Mouse (Mus musculus) heart, embryonic 13.5 days (tissue): ENCODE data around the gene Olfr821. TPM values are rescaled to one million over a fixed set of nuclear protein-coding genes. Genes with fewer than 3 reads are reported as not detected.
"Not testable (repeated sequence)": the region's sequence is repeated elsewhere in the genome, so short reads cannot be mapped to it uniquely, and the experiment has no call there.

Experiments
- ATAC-seq: fragments of 200-750 bp; cut with Nextera tagmentation; 2 replicates; pipeline ENCODE4 v1.8.0; 2017; ENCODE audit warnings: moderate TSS enrichment; ENCODE audit not compliant: insufficient number of reproducible peaks, low FRiP score, low TSS enrichment; ENCODE audit errors: extremely low read depth
- H3K27ac ChIP-seq: fragments of 300-500 bp; sonication (generic); replicated peaks from 2 replicates; pipeline ENCODE4 v1.5.1; 2015; ENCODE audit warnings: moderate library complexity, mild to moderate bottlenecking, inconsistent platforms
- H3K27me3 ChIP-seq: fragments of 300-500 bp; sonication (generic); replicated peaks from 2 replicates; pipeline ENCODE4 v1.6.1; 2015; ENCODE audit warnings: mild to moderate bottlenecking, inconsistent platforms
- H3K36me3 ChIP-seq: fragments of 300-500 bp; sonication (generic); 2 replicates; pipeline ENCODE4 v1.6.1; 2015; ENCODE audit warnings: mild to moderate bottlenecking, inconsistent platforms
- H3K4me1 ChIP-seq: fragments of 300-500 bp; sonication (generic); 2 replicates; pipeline ENCODE4 v1.6.1; 2015; ENCODE audit warnings: inconsistent platforms
- H3K4me2 ChIP-seq: fragments of 300-500 bp; sonication (generic); 2 replicates; pipeline ENCODE4 v1.6.1; 2015; ENCODE audit warnings: inconsistent platforms, mild to moderate bottlenecking, moderate library complexity
- H3K4me3 ChIP-seq: fragments of 300-500 bp; sonication (generic); 2 replicates; pipeline ENCODE4 v1.5.1; 2015; ENCODE audit warnings: moderate library complexity, mild to moderate bottlenecking, inconsistent platforms
- H3K9ac ChIP-seq: fragments of 300-500 bp; sonication (generic); 2 replicates; pipeline ENCODE4 v1.6.1; 2015; ENCODE audit warnings: inconsistent platforms, mild to moderate bottlenecking, moderate library complexity
- H3K9me3 ChIP-seq: fragments of 300-500 bp; sonication (generic); 2 replicates; pipeline ENCODE4 v1.6.1; 2016; ENCODE audit warnings: inconsistent platforms
- WGBS: fragments of 180-500 bp; shearing (Covaris S2); methylation state at CpG from one replicate; pipeline ENCODE4 v1.1.7; 2015; ENCODE audit warnings: mixed read lengths; 5-methylcytosine and 5-hydroxymethylcytosine counted together
- polyA plus RNA-seq: library from polyadenylated mRNA; unstranded; fragments of >200 nt; fragmentation: Nextera tagmentation; extraction: Ambion mirVana; gene quantifications from 2 replicates; pipeline ENCODE4 v1.2.1, GENCODE M21; 2015

Gene Olfr821
- not detected in 2 replicates for polyA plus RNA-seq

GRCm38 (mm10) chr10:130030048-130030447 lies at the start of gene Olfr821:
Gene Olfr821 (plus strand): TSS chr10:130030348.
- no peak for ATAC-seq

GRCm38 (mm10) chr10:129981867-129982266 lies 48.3 kb upstream of the Olfr821 start:
- no CpG with 5 or more reads among the region's 3 CpGs for WGBS
- not testable (repeated sequence) for H3K9ac ChIP-seq, H3K27ac ChIP-seq, H3K4me2 ChIP-seq, H3K4me3 ChIP-seq, H3K4me1 ChIP-seq, H3K27me3 ChIP-seq, H3K9me3 ChIP-seq, H3K36me3 ChIP-seq, ATAC-seq

More at GRCm38 (mm10) chr10:130030048-130030447, at the start of gene Olfr821:
- Histone ChIP-seq H3K36me3 (no peaks in the 10 kb centered on the region), H3K27ac (no peak within 1 kb of the TSS), H3K4me3 (no peak within 1 kb of the TSS), H3K9ac (no peak within 1 kb of the TSS), H3K4me2 (no peak within 1 kb of the TSS), H3K4me1 (no peaks in the 10 kb centered on the region), H3K27me3 (no peaks in the 10 kb centered on the region), H3K9me3 (no peaks in the 10 kb centered on the region)

- WGBS: no CpG with 5 or more reads among the region's 1 CpGs
- H3K36me3 ChIP-seq, H3K27ac ChIP-seq, H3K9ac ChIP-seq, H3K4me2 ChIP-seq, H3K9me3 ChIP-seq, H3K4me1 ChIP-seq, H3K27me3 ChIP-seq, ATAC-seq, H3K4me3 ChIP-seq: not testable (repeated sequence)
These were observed 45.2 kb upstream of the Olfr821 start, which contains the start of gene Gm10310 for GRCm38 (mm10) chr10:129984962-129985361. Gene Gm10310 (minus strand): TSS chr10:129985062.

- not testable (repeated sequence) for H3K27me3 ChIP-seq, ATAC-seq, H3K9me3 ChIP-seq, H3K9ac ChIP-seq, H3K4me2 ChIP-seq, H3K27ac ChIP-seq, H3K4me1 ChIP-seq, H3K4me3 ChIP-seq, H3K36me3 ChIP-seq
- WGBS: 72% methylated on average over 4 of the region's 4 CpGs
These were observed 26.0 kb upstream of the Olfr821 start for GRCm38 (mm10) chr10:130004104-130004503.

GRCm38 (mm10) chr10:130005366-130005765 lies 24.8 kb upstream of the Olfr821 start:
- WGBS: 70% methylated on average over 4 of the region's 4 CpGs
- not testable (repeated sequence) for H3K4me2 ChIP-seq, ATAC-seq, H3K27ac ChIP-seq, H3K36me3 ChIP-seq, H3K9me3 ChIP-seq, H3K27me3 ChIP-seq, H3K4me3 ChIP-seq, H3K9ac ChIP-seq, H3K4me1 ChIP-seq

- Histone ChIP-seq H3K4me1 (no peaks in the 10 kb centered on the region), H3K36me3 (no peaks in the 10 kb centered on the region), H3K9ac (no peak within 1 kb of the TSS), H3K4me3 (no peak within 1 kb of the TSS), H3K27me3 (no peaks in the 10 kb centered on the region), H3K4me2 (no peak within 1 kb of the TSS), H3K27ac (no peak within 1 kb of the TSS), H3K9me3 (no peaks in the 10 kb centered on the region)
- no peak for ATAC-seq
These were observed 17.8 kb upstream of the Olfr821 start, which contains the start of gene Olfr820 for GRCm38 (mm10) chr10:130012321-130012720. Gene Olfr820 (plus strand): TSS chr10:130012621.

- H3K36me3 ChIP-seq: no peaks in the 10 kb centered on the region
- H3K9me3 ChIP-seq: no peaks in the 10 kb centered on the region
- no peak overlapping the region for H3K4me3 ChIP-seq
- WGBS: 67% methylated on average over 6 of the region's 6 CpGs
- no peak overlapping the region for H3K4me2 ChIP-seq
- H3K27ac ChIP-seq: no peak overlapping the region
- no peaks in the 10 kb centered on the region for H3K27me3 ChIP-seq
- ATAC-seq: no peak
- no peak overlapping the region for H3K9ac ChIP-seq
- no peaks in the 10 kb centered on the region for H3K4me1 ChIP-seq
These were observed 6.9 kb downstream of the Olfr821 start for GRCm38 (mm10) chr10:130037096-130037495.

GRCm38 (mm10) chr10:130070910-130071309 lies 40.8 kb downstream of the Olfr821 start, which contains the start of gene Olfr822:
Gene Olfr822 (plus strand): TSS chr10:130071210.
- H3K9me3 ChIP-seq: no peaks in the 10 kb centered on the region; the same call in 1 of the 2 replicates
- H3K4me1 ChIP-seq: no peaks in the 10 kb centered on the region
- no peak within 1 kb of the TSS for H3K9ac ChIP-seq
- ATAC-seq: no peak
- no peak within 1 kb of the TSS for H3K4me2 ChIP-seq
- no peaks in the 10 kb centered on the region for H3K27me3 ChIP-seq
- no peak within 1 kb of the TSS for H3K27ac ChIP-seq
- no peaks in the 10 kb centered on the region for H3K36me3 ChIP-seq
- no peak within 1 kb of the TSS for H3K4me3 ChIP-seq

Other genes starting within 250 kb of the Olfr821 start
- gene Olfr810, start 235.4 kb upstream of the Olfr821 start, polyA plus RNA-seq: not detected in 2 replicates
- not detected in 2 replicates for gene Olfr811, start 226.0 kb upstream of the Olfr821 start, polyA plus RNA-seq
- gene Olfr812, start 184.3 kb upstream of the Olfr821 start, polyA plus RNA-seq: not detected in 2 replicates
- gene Olfr813, start 175.0 kb upstream of the Olfr821 start, polyA plus RNA-seq: not detected in 2 replicates
- gene Olfr814, start 150.5 kb upstream of the Olfr821 start, polyA plus RNA-seq: not detected in 2 replicates
- not detected in 2 replicates for gene Olfr815, start 124.5 kb upstream of the Olfr821 start, polyA plus RNA-seq
- gene Olfr816, start 114.8 kb upstream of the Olfr821 start, polyA plus RNA-seq: not detected in 2 replicates
- gene Olfr818, start 81.2 kb upstream of the Olfr821 start, polyA plus RNA-seq: not detected in 2 replicates
- not detected in 2 replicates for gene Olfr819, start 63.1 kb upstream of the Olfr821 start, polyA plus RNA-seq
- gene Olfr247, start 54.2 kb upstream of the Olfr821 start, polyA plus RNA-seq: not detected in 2 replicates
- gene Gm10310, start 45.3 kb upstream of the Olfr821 start, polyA plus RNA-seq: not detected in 2 replicates
- gene Olfr820, start 17.7 kb upstream of the Olfr821 start, polyA plus RNA-seq: not detected in 2 replicates
- gene Olfr822, start 40.9 kb downstream of the Olfr821 start, polyA plus RNA-seq: not detected in 2 replicates
- gene Olfr823, start 85.0 kb downstream of the Olfr821 start, polyA plus RNA-seq: not detected in 2 replicates
- gene Olfr824, start 99.7 kb downstream of the Olfr821 start, polyA plus RNA-seq: not detected in 2 replicates
- gene Olfr825, start 136.4 kb downstream of the Olfr821 start, polyA plus RNA-seq: not detected in 2 replicates
- gene Olfr826, start 153.8 kb downstream of the Olfr821 start, polyA plus RNA-seq: not detected in 2 replicates
- gene Olfr827, start 184.1 kb downstream of the Olfr821 start, polyA plus RNA-seq: not detected in 2 replicates
- gene Neurod4, start 249.9 kb downstream of the Olfr821 start, polyA plus RNA-seq: not detected in 2 replicates